Mouse (Mus musculus) spleen, adult 2 months (tissue): ENCODE measurements around the gene Abcc9.

ENCODE experiments used
- CTCF ChIP-seq: fragments of 200-500 bp; IDR thresholded peaks from 2 replicates; pipeline ENCODE4 v1.5.1; 2011; ENCODE audit warnings: mild to moderate bottlenecking, inconsistent platforms; ENCODE audit not compliant: insufficient read depth, insufficient read length, insufficient replicate concordance; ENCODE audit errors: extremely low read depth
- POLR2A ChIP-seq: fragments of 200-500 bp; IDR thresholded peaks from 2 replicates; pipeline ENCODE4 v1.6.1; 2011; ENCODE audit warnings: low read depth, low read length, inconsistent platforms

DNA sequence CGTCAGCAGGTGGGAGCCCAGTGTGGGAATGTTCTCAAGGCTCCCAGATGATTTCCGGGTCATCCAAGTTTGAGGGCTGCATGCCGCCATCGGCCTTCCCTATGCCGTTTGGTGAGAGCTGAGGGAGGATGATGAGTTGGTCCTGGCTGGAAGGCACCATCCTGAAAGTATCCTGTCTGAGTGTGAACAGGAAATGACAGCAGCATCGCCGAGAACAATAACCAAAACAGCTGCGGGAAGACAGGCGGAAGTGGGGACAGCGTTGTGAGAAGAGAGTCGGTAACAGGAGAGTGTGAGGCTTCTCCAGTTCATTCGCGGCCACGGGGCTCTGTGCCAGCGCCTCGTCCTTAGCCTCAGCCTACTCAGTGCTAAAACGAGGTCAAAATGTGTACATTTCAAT, 163.6 kb downstream of the Abcc9 start:
- no peak for TF ChIP-seq CTCF
- TF ChIP-seq POLR2A: no peak
